Mouse (Mus musculus): Measurements from ENCODE around the gene Gria3.

The Gria3 gene

GRCm38 (mm10) chrX:41578797-41579196, 178.1 kb downstream of the Gria3 start:
- DNase-seq: no peak

- no peak for DNase-seq
Observed at GRCm38 (mm10) chrX:41587692-41588091, 187.0 kb downstream of the Gria3 start.

GRCm38 (mm10) chrX:41607181-41607580, 206.5 kb downstream of the Gria3 start:
- DNase-seq: no peak

- DNase-seq: peak in 1 of 2 experiments; percentile 14
Observed at GRCm38 (mm10) chrX:41614920-41615319, 214.3 kb downstream of the Gria3 start.

- no peak for DNase-seq
Observed at GRCm38 (mm10) chrX:41616928-41617327, 216.3 kb downstream of the Gria3 start.

- DNase-seq: no peak
Observed at GRCm38 (mm10) chrX:41618396-41618795, 217.7 kb downstream of the Gria3 start.

GRCm38 (mm10) chrX:41633576-41633975, 232.9 kb downstream of the Gria3 start:
- no peak for DNase-seq

- no peak for DNase-seq
Observed at GRCm38 (mm10) chrX:41644954-41645353, 244.3 kb downstream of the Gria3 start.

GRCm38 (mm10) chrX:41657791-41658190, 257.1 kb downstream of the Gria3 start:
- no peak for DNase-seq

GRCm38 (mm10) chrX:41688869-41689268, 288.2 kb downstream of the Gria3 start:
- no peak for DNase-seq

- DNase-seq: no peak
Observed at GRCm38 (mm10) chrX:41692076-41692475, 291.4 kb downstream of the Gria3 start.

Data from B cell, adult 2 months (primary cell).